ENCODE assay signal across 9 mouse cellular contexts in the genomic region with DNA sequence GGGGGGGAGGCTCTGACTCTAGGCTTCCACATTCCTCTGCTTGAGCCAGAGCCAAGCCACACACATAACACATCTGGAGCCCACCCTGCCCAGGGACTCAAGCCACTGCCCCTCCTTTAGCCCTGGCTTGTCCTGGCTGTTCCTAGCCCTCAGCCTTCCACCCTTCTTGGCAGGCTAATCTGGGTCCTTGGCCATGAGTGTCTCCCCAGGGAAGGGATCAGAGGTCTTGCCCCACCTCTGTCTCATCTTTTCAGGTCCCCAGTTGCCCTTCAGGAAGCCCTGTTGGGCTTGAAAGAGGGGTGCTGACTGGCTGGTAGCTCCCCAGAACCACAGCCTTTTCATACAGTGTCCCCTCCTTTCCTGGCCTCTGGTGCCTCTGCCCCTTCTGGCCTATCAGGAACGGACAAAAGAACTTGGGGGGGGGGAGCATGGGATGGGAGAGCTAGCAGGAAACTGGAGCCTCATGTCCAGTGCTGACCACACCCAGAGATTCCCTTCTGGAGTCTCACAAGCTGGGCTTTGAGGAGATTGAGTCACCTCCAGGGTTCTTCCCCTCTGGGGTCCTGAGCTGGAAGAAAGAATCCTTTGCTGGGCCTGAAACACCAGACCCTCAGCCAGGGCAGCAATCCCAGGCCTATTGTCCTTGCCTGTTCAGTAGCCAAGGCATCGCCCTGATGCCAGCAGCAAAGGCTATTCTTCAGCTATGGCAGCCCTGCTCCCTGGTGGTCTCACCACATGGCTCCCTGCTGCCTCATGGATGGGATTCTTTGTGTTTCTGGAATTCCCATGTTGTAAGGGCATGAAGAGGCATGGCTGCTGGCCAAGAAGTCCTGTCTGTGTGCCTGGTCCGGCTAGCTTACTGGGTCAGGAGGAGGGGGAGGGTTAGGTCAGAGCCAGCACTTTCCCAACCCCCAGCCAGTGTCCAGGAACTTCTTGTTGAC. TPM values are rescaled to one million over a fixed set of nuclear protein-coding genes. Genes with fewer than 3 reads are reported as not detected.
DNase-seq lines count a peak whose midpoint lies in the region; ATAC-seq lines count a peak whose summit lies in the region.
"Had no signal": no experiment of that assay in that cellular context is flagged by ENCODE, and none has a peak within 500 bp of the region (broad histone marks: within the 10 kb centered on the region; RNA-seq: fewer than 3 reads in every experiment).

No protein-coding gene starts in this region.

- no peak overlapping the region for H3K27ac ChIP-seq in midbrain, embryonic 13.5 days
- no peak overlapping the region for H3K27ac ChIP-seq in midbrain, embryonic 11.5 days (ENCODE audit: low read depth, low read length)

- H3K9ac ChIP-seq in midbrain, embryonic 13.5 days (replicated peaks), result no peak overlapping the region
- H3K9ac ChIP-seq in midbrain, embryonic 11.5 days (ENCODE audit: low read length), result no peak overlapping the region

- no peaks in the 10 kb centered on the region for H3K9me3 ChIP-seq in midbrain, embryonic 13.5 days
- no peaks in the 10 kb centered on the region for H3K9me3 ChIP-seq in midbrain, embryonic 11.5 days (ENCODE audit: control insufficient read depth, low read length)
- H3K9me3 ChIP-seq: megakaryocyte, embryonic 14.5 days had no signal

- no peak overlapping the region for H3K4me2 ChIP-seq in midbrain, embryonic 13.5 days (replicated peaks)
- no peak overlapping the region for H3K4me2 ChIP-seq in midbrain, embryonic 11.5 days

- H3K4me1 ChIP-seq in midbrain, embryonic 13.5 days (replicated peaks), result peaks cover 13% of the 10 kb centered on the region
- H3K4me1 ChIP-seq in midbrain, embryonic 11.5 days (ENCODE audit: control insufficient read depth, insufficient read depth, low read length), result peaks cover 5% of the 10 kb centered on the region

- WGBS in midbrain, embryonic 13.5 days, result 26% methylated on average over 3 of the region's 3 CpGs
- WGBS in midbrain, embryonic 11.5 days, result 46% methylated on average over 3 of the region's 3 CpGs

- peak; percentile 37 for DNase-seq in adrenal gland, postnatal 14 days
- DNase-seq in adrenal gland, postnatal 25 days, result no peak
- no peak for DNase-seq in midbrain, embryonic 11.5 days (ENCODE audit: low spot score, missing footprints)
- DNase-seq in gastrocnemius, postnatal 10 days, result peak; percentile 54
- DNase-seq in kidney, postnatal 4 days, result peak; percentile 55 to 65
- no peak for DNase-seq in c-Kit-positive CD71-positive TER-119-positive erythroid progenitor cells, embryonic 14.5 days (ENCODE audit: low spot score)

- H3K36me3 ChIP-seq in midbrain, embryonic 13.5 days, result no peaks in the 10 kb centered on the region
- no peaks in the 10 kb centered on the region for H3K36me3 ChIP-seq in midbrain, embryonic 11.5 days (ENCODE audit: control insufficient read depth, insufficient read depth, low read length)

- no peak overlapping the region for H3K4me3 ChIP-seq in midbrain, embryonic 13.5 days (replicated peaks)
- no peak overlapping the region for H3K4me3 ChIP-seq in midbrain, embryonic 11.5 days (ENCODE audit: low read depth, low read length)

- ATAC-seq in midbrain, embryonic 13.5 days, result 0 out of 2 replicates have a peak, but pooled peaks have one; percentile 15
- ATAC-seq in midbrain, embryonic 11.5 days (ENCODE audit: low FRiP score), result no peak
- ATAC-seq in monocyte, adult 5-6 weeks (replicated peaks; ENCODE audit: insufficient number of reproducible peaks, low FRiP score, low TSS enrichment, poor library complexity, severe bottlenecking), result no peak

- peaks cover 59% of the 10 kb centered on the region for H3K27me3 ChIP-seq in midbrain, embryonic 13.5 days
- H3K27me3 ChIP-seq in midbrain, embryonic 11.5 days (ENCODE audit: control insufficient read depth, insufficient read depth, low read length), result peaks cover 29% of the 10 kb centered on the region

RNA-seq across cellular contexts. Expression of a gene that starts 1.1 kb away (rescaled TPM):
- total RNA-seq in adrenal gland, postnatal 14 days (2021), result 7.6 and 9.5 TPM in 2 replicates
- total RNA-seq in adrenal gland, postnatal 25 days (2021), result 2.4 and 3.7 TPM in 2 replicates
- polyA plus RNA-seq in midbrain, embryonic 13.5 days (2015; fragmentation: Nextera tagmentation; extraction: Ambion mirVana), result 0.62 and 1.0 TPM in 2 replicates
- 0.12 and 0.23 TPM in 2 replicates for polyA plus RNA-seq in midbrain, embryonic 11.5 days (2014; fragmentation: Nextera tagmentation; extraction: Ambion mirVana)
- 10 to 100 TPM; 29.9 to 30.5 TPM for total RNA-seq in gastrocnemius, postnatal 10 days (2021)
- not detected in 3 replicates for total RNA-seq in monocyte, adult 5-6 weeks (2017)

RNA-seq across cellular contexts. Expression of a gene that starts 4.6 kb away (rescaled TPM):
- total RNA-seq in adrenal gland, postnatal 14 days (2021), result 77.2 and 90.9 TPM in 2 replicates
- 120 and 134 TPM in 2 replicates for total RNA-seq in adrenal gland, postnatal 25 days (2021)
- polyA plus RNA-seq in midbrain, embryonic 13.5 days (2015; fragmentation: Nextera tagmentation; extraction: Ambion mirVana), result 380 and 389 TPM in 2 replicates
- polyA plus RNA-seq in midbrain, embryonic 11.5 days (2014; fragmentation: Nextera tagmentation; extraction: Ambion mirVana), result 101 and 106 TPM in 2 replicates
- 10 to 100 TPM; 25.2 to 37.3 TPM for total RNA-seq in gastrocnemius, postnatal 10 days (2021)
- not detected in 3 replicates for total RNA-seq in monocyte, adult 5-6 weeks (2017)

RNA-seq across cellular contexts. Expression of a gene that starts 22.4 kb away (rescaled TPM):
- total RNA-seq in adrenal gland, postnatal 14 days (2021), result 3.4 and 3.5 TPM in 2 replicates
- total RNA-seq in adrenal gland, postnatal 25 days (2021), result 1.6 and 2.1 TPM in 2 replicates
- polyA plus RNA-seq in midbrain, embryonic 13.5 days (2015; fragmentation: Nextera tagmentation; extraction: Ambion mirVana), result 23.1 and 25.5 TPM in 2 replicates
- 47.9 and 53.3 TPM in 2 replicates for polyA plus RNA-seq in midbrain, embryonic 11.5 days (2014; fragmentation: Nextera tagmentation; extraction: Ambion mirVana)
- 1 to 10 TPM; 2.1 to 3.7 TPM for total RNA-seq in gastrocnemius, postnatal 10 days (2021)
- total RNA-seq in monocyte, adult 5-6 weeks (2017), result 4.3 TPM in 1 of 3 replicates, not detected in the others

RNA-seq across cellular contexts. Expression of a gene that starts 28.5 kb away (rescaled TPM):
- total RNA-seq in adrenal gland, postnatal 14 days (2021), result 4.7 TPM in 1 of 2 replicates, not detected in the other
- not detected in 2 replicates for total RNA-seq in adrenal gland, postnatal 25 days (2021)
- 0.49 TPM in 1 of 2 replicates, not detected in the other for polyA plus RNA-seq in midbrain, embryonic 13.5 days (2015; fragmentation: Nextera tagmentation; extraction: Ambion mirVana)
- polyA plus RNA-seq in midbrain, embryonic 11.5 days (2014; fragmentation: Nextera tagmentation; extraction: Ambion mirVana), result not detected in 2 replicates
- not detected for total RNA-seq in gastrocnemius, postnatal 10 days (2021)
- 8.9 to 13.9 TPM (median 11.0 TPM) in 3 replicates for total RNA-seq in monocyte, adult 5-6 weeks (2017)

RNA-seq across cellular contexts. Expression of a gene that starts 29.1 kb away (rescaled TPM):
- total RNA-seq in adrenal gland, postnatal 14 days (2021), result 8.7 and 11.8 TPM in 2 replicates
- 10.7 and 18.8 TPM in 2 replicates for total RNA-seq in adrenal gland, postnatal 25 days (2021)
- 3.9 and 4.4 TPM in 2 replicates for polyA plus RNA-seq in midbrain, embryonic 13.5 days (2015; fragmentation: Nextera tagmentation; extraction: Ambion mirVana)
- polyA plus RNA-seq in midbrain, embryonic 11.5 days (2014; fragmentation: Nextera tagmentation; extraction: Ambion mirVana), result 3.4 and 6.7 TPM in 2 replicates
- 1 to 10 TPM; 9.0 to 9.8 TPM for total RNA-seq in gastrocnemius, postnatal 10 days (2021)
- total RNA-seq in monocyte, adult 5-6 weeks (2017), result 6.6 to 19.5 TPM (median 12.9 TPM) in 3 replicates

Comparison
In these comparisons a context has a peak if more than half of its experiments do, and no peak if none do; other contexts are left out.
1. DNase-seq: peak in adrenal gland, postnatal 14 days (single experiment), gastrocnemius, postnatal 10 days (single experiment) and kidney, postnatal 4 days (2 of 2); none in adrenal gland, postnatal 25 days (single experiment), midbrain, embryonic 11.5 days (single experiment) and c-Kit-positive CD71-positive TER-119-positive erythroid progenitor cells, embryonic 14.5 days (single experiment).
2. RNA of a gene that starts 4.6 kb away (total RNA-seq): 120 to 134 TPM in adrenal gland, postnatal 25 days, 77.2 to 90.9 TPM in adrenal gland, postnatal 14 days and 25.2 to 37.3 TPM in gastrocnemius, postnatal 10 days; not detected in monocyte, adult 5-6 weeks; every median in the first group is over 10 times any median in the second.